Mouse (Mus musculus): ENCODE measurements at regions not wholly inside any gene's neighbourhood (a gene's known extent, or its start where the extent isn't known, plus 50 kb on each side); places are given as distances from the start of the nearest gene placed in this dataset.
A peak's percentile ranks its signal among the peaks of the same experiment; 100 is the strongest.

DNA sequence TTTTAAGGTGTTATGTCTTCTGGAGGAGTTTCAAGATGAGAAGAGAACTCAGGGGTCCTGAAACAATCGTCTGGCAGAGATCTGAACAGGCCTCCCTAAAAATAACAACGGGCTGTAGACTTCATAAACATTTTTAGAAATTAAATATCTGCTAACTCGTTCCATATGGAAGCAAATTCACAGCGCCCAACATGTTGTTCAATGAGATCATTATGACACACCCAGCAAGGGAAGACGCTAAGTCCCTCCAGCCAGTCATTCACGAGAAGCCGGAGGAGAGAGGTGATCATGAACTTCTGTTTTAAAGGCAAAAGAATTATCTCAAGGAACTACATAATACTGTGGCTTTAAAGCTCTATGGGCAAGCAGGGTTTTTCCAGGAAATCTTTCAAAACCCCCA lies 334.8 kb downstream of the Efna5 start:
- DNase-seq: no peak

GRCm38 (mm10) chr17:62545330-62545729 lies 335.8 kb downstream of the Efna5 start:
- no peak for DNase-seq

DNA sequence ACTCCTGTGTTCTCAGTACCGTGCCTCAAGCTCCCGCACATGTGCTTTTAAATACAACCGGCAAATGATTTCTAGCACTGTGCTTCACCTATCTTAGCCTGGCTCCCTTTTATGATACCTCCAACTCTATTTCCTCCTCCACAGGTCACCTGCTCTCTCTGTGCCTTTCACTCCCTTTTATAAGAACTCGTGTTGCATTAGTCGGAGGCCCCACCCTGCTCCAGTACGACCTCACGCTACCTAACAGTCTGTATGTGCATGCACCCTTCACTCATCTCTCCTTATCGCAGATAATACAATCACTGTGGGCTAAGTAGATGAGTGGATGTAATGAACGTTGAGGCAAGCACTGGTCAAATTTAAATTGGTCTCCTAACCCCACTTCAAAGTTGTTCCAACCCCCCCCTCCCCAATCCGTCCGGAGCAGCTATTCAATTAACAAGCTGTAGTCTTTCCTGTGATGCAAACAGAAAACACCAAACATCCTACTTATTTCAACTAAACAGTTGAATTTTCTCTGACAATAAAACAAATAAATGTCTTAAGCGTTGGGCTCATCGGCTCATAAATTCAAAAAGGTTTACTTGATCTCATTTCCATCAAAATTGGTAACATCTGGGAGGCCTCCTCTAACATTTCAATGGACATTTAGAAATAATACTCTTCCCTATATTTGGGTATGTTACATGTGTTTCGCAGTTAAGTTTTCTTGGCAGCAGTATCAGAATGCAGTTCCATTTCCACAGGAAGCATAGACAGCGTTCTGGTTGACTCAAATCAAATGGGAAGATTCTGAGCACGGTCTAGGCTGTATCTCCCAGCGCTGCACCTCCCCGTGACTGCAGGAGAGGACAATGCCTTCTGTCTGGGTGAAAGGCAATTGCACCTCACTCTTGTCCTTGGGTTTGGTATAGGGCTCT lies 337.8 kb downstream of the Efna5 start:
- no peak for DNase-seq

- no peak for DNase-seq
Measured at GRCm38 (mm10) chr17:62529911-62530310, 351.2 kb downstream of the Efna5 start.

DNA sequence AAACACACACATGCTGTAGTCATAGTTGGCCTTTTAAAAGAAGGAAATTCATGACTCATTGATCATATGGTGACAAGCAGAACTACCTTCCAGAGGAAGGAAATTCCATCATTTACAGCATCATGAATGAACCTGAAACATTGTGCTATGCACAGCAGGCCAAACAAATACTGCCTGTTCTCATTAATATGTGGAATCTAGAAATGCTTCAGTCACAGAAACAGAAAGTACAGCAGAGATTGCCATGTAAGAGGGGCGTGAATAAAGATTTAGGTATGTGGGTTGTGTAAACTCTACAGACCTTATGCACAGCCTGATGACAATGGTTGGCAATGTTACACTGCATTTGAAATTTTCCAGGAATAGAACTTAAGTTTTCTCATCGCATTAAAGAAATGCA lies 353.6 kb downstream of the Efna5 start:
- DNase-seq: no peak

DNA sequence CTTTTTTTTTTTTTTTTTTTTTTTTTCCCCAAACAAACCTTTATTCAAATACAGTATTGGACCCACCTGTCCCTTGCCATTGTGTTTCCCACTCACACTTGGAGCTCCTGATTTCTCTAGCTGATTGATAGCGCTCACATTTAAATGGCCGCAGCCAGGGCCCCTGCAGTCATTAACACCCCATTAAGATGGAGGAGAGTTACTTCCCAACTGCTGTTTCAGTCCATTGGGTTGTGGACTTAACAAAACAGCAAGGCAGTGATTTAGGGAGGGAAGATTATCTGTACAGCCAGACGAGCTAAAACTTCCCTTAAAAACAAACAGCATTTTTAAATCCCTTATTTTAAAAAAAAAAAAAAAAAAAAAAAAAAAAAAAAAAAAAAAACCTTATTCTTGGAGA lies 367.5 kb downstream of the Efna5 start:
- DNase-seq: no peak

- no peak for DNase-seq
Measured at GRCm38 (mm10) chr17:62510184-62510583, 370.9 kb downstream of the Efna5 start.

GRCm38 (mm10) chr17:62507766-62508485 lies 373.2 kb downstream of the Efna5 start:
- DNase-seq: peak; percentile 34 to 45

- no peak for DNase-seq
Measured at GRCm38 (mm10) chr17:62504691-62505090, 376.4 kb downstream of the Efna5 start.

DNA sequence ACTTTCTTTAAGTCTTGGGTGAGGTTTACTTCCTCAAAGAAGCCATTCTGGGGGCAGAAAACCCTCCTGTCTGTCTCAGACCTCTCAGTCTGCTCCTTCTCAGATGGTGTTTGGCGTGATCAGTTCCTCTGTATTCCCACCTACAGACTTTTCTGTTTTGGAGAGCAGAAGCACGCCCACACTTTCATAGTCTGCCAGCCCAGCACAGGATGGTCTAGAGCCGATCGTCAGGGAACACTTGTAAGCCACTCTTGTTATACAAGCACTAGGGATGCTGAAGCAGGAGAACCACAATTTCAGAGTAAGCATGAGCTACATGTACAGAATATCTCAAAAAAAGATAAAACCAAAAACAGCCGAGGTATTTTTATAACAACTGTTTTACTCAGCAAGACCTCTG lies 410.4 kb downstream of the Efna5 start:
- DNase-seq: no peak

DNA sequence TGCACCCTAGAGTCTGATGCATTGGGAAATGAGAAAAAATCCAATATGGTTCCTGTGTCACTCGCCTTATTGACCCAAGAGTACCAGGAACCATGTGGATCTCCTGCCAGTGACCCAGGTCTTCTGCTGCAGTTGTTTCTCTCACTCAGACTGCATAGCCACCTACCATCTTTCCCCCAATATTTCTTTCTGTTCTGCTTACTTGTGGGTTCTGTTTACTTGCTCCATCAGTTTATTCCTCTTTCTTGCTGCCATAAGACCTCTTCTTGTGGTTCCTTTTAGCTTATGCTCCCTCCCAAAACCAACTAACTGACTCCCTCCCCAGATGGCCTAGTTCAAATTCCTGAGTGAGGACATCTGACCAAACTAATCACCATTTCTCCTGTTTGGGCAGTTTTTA lies 411.8 kb downstream of the Efna5 start:
- DNase-seq: no peak

- no peak for DNase-seq
Measured at GRCm38 (mm10) chr17:62468859-62469258, 412.3 kb downstream of the Efna5 start.

GRCm38 (mm10) chr17:62467072-62467471 lies 414.0 kb downstream of the Efna5 start:
- no peak for DNase-seq

DNA sequence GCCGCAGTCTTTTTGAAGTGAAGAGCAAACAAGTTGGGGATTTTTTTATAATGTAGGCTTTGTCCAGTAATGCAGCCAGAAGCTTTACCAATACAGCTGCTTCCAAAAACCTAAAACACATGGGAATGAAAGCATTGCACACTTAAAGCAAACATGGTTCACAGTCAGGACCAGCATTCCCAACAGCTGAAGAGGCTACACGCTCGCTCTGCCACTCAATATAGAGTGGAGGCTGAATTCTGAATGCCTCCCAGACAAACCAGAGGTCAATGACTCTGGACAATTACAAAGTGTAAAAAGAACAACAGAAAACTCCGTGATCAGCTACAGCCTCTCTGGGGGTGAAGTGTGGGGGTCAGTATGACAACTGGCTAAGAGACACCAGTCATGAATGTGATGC lies 416.1 kb downstream of the Efna5 start:
- DNase-seq: no peak

- DNase-seq: no peak
Measured at GRCm38 (mm10) chr17:62464228-62464627, 416.9 kb downstream of the Efna5 start.

DNA sequence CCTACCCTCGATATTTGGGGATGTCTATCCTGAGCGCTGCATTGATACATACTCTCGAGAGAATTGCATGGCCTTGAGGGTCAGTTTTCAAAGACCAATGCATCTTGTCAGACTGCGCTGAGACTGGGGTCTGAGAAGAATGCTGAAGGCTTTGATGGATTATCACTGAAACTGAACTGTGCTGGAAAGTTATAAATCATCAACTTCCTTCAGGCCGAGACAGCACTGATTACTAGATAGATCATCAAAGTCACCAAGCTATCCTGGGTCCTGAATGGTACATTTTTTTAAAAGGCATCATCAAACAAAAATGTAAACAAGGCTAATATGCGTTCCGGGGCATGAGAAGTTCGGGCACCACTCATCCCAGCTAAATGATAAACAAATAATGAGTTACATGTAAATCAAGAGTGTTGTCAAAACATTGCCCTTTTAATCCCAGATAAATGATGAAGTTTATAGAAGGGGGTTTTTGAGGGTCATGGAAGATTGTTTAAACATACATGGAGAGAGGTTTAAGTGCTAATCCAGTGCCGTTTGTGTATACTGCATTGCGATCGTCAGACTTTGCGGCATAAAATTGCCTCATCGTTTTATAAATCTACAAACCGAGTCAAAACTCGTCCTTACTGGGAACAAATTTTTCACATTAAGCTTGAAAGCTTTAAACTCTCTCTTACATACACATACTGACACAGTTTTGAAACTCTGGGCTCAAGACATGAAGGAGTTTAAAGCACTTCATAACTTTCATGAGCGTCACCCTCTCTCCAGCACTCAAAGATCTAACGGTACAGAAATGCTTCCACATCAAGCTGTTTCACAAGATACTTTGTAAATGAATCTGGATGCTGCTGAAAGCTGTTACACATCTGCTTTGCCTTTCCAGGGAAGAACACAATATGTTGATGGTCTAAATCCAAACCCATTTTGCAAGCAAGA lies 419.5 kb downstream of the Efna5 start:
- no peak for DNase-seq

DNA sequence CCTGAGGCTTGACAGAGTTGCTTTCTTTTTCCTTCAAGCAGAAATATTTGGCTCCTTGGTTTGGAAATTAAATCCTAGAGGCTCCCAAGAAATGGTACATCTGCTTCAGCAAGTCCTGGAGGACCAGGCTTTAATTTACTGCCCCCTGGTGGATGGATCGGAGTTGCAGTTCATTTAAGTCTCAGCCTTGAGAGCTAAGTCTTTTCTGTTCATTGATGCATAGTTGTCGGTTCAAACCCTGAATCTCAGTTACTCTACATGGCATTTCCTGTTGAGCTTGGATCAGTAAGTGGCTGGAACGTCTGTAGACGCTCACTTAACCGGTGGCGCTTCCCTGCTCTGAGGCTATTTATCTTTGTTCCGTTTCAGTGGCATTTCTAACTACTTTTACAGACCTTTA lies 422.2 kb downstream of the Efna5 start:
- peak; percentile 41 to 53 for DNase-seq

GRCm38 (mm10) chr17:62438045-62438444 lies 443.1 kb downstream of the Efna5 start:
- no peak for DNase-seq

DNA sequence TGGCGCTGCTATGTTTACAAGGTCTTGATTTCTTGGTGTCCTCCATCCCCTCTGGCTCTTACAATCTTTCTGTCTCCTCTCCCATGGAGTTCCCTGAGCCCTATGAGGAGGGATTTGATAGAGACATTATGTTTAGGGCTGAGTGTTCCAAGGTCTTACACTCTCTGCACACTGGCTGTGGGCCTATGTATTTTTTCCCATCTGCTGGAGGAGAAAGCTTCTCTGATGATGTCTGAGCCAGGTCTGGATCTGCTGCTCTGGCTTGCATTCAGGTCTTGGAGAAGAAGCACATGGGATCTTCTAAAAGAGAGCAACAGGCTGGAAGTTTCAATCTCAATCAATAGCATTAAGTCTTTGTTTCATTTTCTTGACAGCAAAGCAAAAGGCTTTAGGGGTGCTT lies 445.1 kb downstream of the Efna5 start:
- DNase-seq: no peak

DNA sequence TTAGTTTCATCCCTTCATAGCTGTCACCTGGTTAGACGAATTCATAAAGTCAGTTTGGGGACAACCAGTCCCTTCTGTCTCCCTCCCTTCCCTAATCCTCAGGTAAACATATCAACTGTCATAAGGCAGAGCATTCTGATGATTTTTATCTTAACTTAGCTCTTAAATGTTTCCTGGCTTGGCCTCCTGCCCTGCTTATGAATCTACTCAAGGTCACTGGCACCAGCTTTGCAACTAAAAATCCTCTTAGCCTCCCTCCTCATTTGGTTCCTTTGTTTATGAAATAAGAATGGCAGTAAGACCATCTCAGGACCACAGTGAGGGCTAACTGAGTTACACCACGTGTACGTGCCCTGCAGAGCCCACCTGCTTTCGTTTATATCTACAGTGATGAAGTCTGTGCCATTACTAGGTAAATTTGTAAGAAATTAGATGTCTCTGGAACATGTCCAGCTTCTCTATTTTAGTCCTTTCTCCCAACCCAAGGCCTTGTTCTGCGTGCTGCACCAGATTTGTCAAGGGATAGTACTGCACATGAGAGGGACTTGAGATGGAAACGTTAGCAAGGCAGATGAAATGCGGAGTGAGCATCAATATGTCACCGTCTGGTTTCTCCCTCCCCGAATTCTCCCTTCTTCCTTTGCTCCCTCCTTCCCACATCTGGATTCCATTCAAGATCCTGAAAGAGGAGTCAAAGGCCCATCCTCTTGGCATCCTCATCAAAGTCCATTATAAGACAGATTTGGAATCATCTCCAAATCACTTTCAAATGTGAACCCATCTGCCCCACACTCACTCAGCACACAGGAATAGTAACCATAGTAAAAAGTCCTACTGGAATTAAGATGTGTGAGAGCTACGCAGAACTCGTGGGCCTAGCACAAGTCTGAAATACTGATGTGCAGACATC lies 457.4 kb downstream of the Efna5 start:
- DNase-seq: no peak

GRCm38 (mm10) chr17:62417584-62417983 lies 463.5 kb downstream of the Efna5 start:
- no peak for DNase-seq

DNA sequence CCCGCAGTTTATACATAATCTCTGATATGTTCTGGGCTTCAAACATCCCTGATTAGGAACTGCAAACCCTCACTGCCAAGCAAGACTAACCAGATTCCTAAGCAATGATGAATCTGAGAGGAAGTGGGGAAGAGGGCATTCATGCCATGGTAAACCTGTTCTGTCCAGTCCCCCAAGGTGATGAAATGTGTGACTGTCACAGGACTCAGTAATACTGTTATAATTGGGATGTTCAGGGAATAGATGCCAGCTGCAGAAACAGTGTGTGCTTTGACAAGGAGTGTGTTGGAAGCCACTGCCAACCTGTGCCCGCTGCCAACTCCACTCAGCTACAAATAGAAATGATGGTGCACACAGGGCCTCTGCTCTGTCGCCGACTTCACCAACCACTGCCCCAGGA lies 466.0 kb downstream of the Efna5 start:
- DNase-seq: peak; percentile 17 to 29
